Mouse (Mus musculus): ENCODE results near the gene Hoxb3. TPM values are rescaled to one million over a fixed set of nuclear protein-coding genes. Genes with fewer than 3 reads are reported as not detected.

Gene Hoxb3
- polyA plus RNA-seq (2015; fragmentation: Nextera tagmentation; extraction: Ambion mirVana) = 3.9 and 4.2 TPM in 2 replicates

GRCm38 (mm10) chr11:96323154-96323553, at the start of gene Hoxb3:
Hoxb3 (plus strand) TSS chr11:96323326.
- Histone ChIP-seq H3K36me3 (ENCODE audit: insufficient read depth, low read length) (peaks cover 13% of the 10 kb centered on the region; the same call in 1 of the 2 replicates), H3K4me3 (replicated peaks; ENCODE audit: low read depth, low read length) (peak within 1 kb of the TSS; percentile 22), H3K27ac (peak within 1 kb of the TSS; percentile 99), H3K9ac (ENCODE audit: low read depth, low read length) (peak within 1 kb of the TSS; percentile 88), H3K9me3 (replicated peaks; ENCODE audit: low read length) (no peaks in the 10 kb centered on the region), H3K4me1 (replicated peaks; ENCODE audit: insufficient read depth, low read length) (peaks cover 50% of the 10 kb centered on the region), H3K4me2 (ENCODE audit: low read length) (peak within 1 kb of the TSS; percentile 96), H3K27me3 (ENCODE audit: insufficient read depth, low read length) (no peaks in the 10 kb centered on the region)
- no peak for ATAC-seq (replicated peaks; ENCODE audit: low FRiP score, low read depth)
- no peak for DNase-seq (ENCODE audit: low spot score)
- 24% methylated on average over 10 of the region's 10 CpGs for WGBS
- TF ChIP-seq CTCF (IDR thresholded peaks at IDR 0.05; ENCODE audit: low read depth) = no peak

- Histone ChIP-seq H3K4me3 (replicated peaks; ENCODE audit: low read depth, low read length) (no peak overlapping the region), H3K9me3 (replicated peaks; ENCODE audit: low read length) (no peaks in the 10 kb centered on the region), H3K4me1 (replicated peaks; ENCODE audit: insufficient read depth, low read length) (peaks cover 25% of the 10 kb centered on the region), H3K27me3 (ENCODE audit: insufficient read depth, low read length) (no peaks in the 10 kb centered on the region), H3K36me3 (ENCODE audit: insufficient read depth, low read length) (no peaks in the 10 kb centered on the region), H3K27ac (no peak overlapping the region), H3K9ac (ENCODE audit: low read depth, low read length) (no peak overlapping the region), H3K4me2 (ENCODE audit: low read length) (peak overlapping the region; percentile 66; the same call in 1 of the 2 replicates)
- DNase-seq (ENCODE audit: low spot score) (no peak), ATAC-seq (replicated peaks; ENCODE audit: low FRiP score, low read depth) (no peak)
- 40% methylated on average over 10 of the region's 10 CpGs for WGBS
- no peak for TF ChIP-seq CTCF (IDR thresholded peaks at IDR 0.05; ENCODE audit: low read depth)
These were observed 48.7 kb upstream of the Hoxb3 start for GRCm38 (mm10) chr11:96274428-96274827.

- 30% methylated on average over 4 of the region's 4 CpGs for WGBS
- H3K9me3 ChIP-seq (replicated peaks; ENCODE audit: low read length) = no peaks in the 10 kb centered on the region
- no peak for ATAC-seq (replicated peaks; ENCODE audit: low FRiP score, low read depth)
- no peak overlapping the region for H3K4me2 ChIP-seq (ENCODE audit: low read length)
- no peaks in the 10 kb centered on the region for H3K27me3 ChIP-seq (ENCODE audit: insufficient read depth, low read length)
- peak; percentile 37 for DNase-seq (ENCODE audit: low spot score)
- peaks cover 17% of the 10 kb centered on the region; the same call in 1 of the 2 replicates for H3K4me1 ChIP-seq (replicated peaks; ENCODE audit: insufficient read depth, low read length)
- 0 out of 2 replicates have a peak overlapping the region, but pooled peaks have one; percentile 9 for H3K27ac ChIP-seq
- H3K36me3 ChIP-seq (ENCODE audit: insufficient read depth, low read length) = no peaks in the 10 kb centered on the region
- H3K9ac ChIP-seq (ENCODE audit: low read depth, low read length) = no peak overlapping the region
- H3K4me3 ChIP-seq (replicated peaks; ENCODE audit: low read depth, low read length) = no peak overlapping the region
- no peak for TF ChIP-seq CTCF (IDR thresholded peaks at IDR 0.05; ENCODE audit: low read depth)
These were observed 47.2 kb upstream of the Hoxb3 start for GRCm38 (mm10) chr11:96275896-96276295.

- H3K27me3 ChIP-seq (ENCODE audit: insufficient read depth, low read length) = no peaks in the 10 kb centered on the region
- ATAC-seq (replicated peaks; ENCODE audit: low FRiP score, low read depth) = no peak
- H3K4me1 ChIP-seq (replicated peaks; ENCODE audit: insufficient read depth, low read length) = peaks cover 22% of the 10 kb centered on the region; the same call in 1 of the 2 replicates
- H3K9ac ChIP-seq (ENCODE audit: low read depth, low read length) = peak overlapping the region; percentile 48
- H3K9me3 ChIP-seq (replicated peaks; ENCODE audit: low read length) = no peaks in the 10 kb centered on the region
- H3K27ac ChIP-seq = peak overlapping the region; percentile 74
- TF ChIP-seq CTCF (IDR thresholded peaks at IDR 0.05; ENCODE audit: low read depth) = no peak
- H3K4me2 ChIP-seq (ENCODE audit: low read length) = peak overlapping the region; percentile 96
- peak; percentile 67 for DNase-seq (ENCODE audit: low spot score)
- no peaks in the 10 kb centered on the region for H3K36me3 ChIP-seq (ENCODE audit: insufficient read depth, low read length)
- WGBS = 5% methylated on average over 35 of the region's 35 CpGs
- H3K4me3 ChIP-seq (replicated peaks; ENCODE audit: low read depth, low read length) = peak overlapping the region; percentile 33
These were observed 45.7 kb upstream of the Hoxb3 start for GRCm38 (mm10) chr11:96277151-96278044.

- H3K4me3 ChIP-seq (replicated peaks; ENCODE audit: low read depth, low read length) = peak overlapping the region; percentile 33; the same call in 1 of the 2 replicates
- no peak for TF ChIP-seq CTCF (IDR thresholded peaks at IDR 0.05; ENCODE audit: low read depth)
- DNase-seq (ENCODE audit: low spot score) = no peak
- H3K4me2 ChIP-seq (ENCODE audit: low read length) = peak overlapping the region; percentile 96
- H3K36me3 ChIP-seq (ENCODE audit: insufficient read depth, low read length) = no peaks in the 10 kb centered on the region
- H3K9me3 ChIP-seq (replicated peaks; ENCODE audit: low read length) = no peaks in the 10 kb centered on the region
- H3K9ac ChIP-seq (ENCODE audit: low read depth, low read length) = peak overlapping the region; percentile 48; the same call in 1 of the 2 replicates
- ATAC-seq (replicated peaks; ENCODE audit: low FRiP score, low read depth) = no peak
- 8% methylated on average over 14 of the region's 14 CpGs for WGBS
- peak overlapping the region; percentile 74; the same call in 1 of the 2 replicates for H3K27ac ChIP-seq
- no peaks in the 10 kb centered on the region for H3K27me3 ChIP-seq (ENCODE audit: insufficient read depth, low read length)
- peaks cover 22% of the 10 kb centered on the region; the same call in 1 of the 2 replicates for H3K4me1 ChIP-seq (replicated peaks; ENCODE audit: insufficient read depth, low read length)
These were observed 44.8 kb upstream of the Hoxb3 start for GRCm38 (mm10) chr11:96278324-96278723.

- Histone ChIP-seq H3K36me3 (ENCODE audit: insufficient read depth, low read length) (no peaks in the 10 kb centered on the region), H3K9ac (ENCODE audit: low read depth, low read length) (peak overlapping the region; percentile 98), H3K4me2 (ENCODE audit: low read length) (peak overlapping the region; percentile 96), H3K27me3 (ENCODE audit: insufficient read depth, low read length) (no peaks in the 10 kb centered on the region), H3K4me1 (replicated peaks; ENCODE audit: insufficient read depth, low read length) (peaks cover 22% of the 10 kb centered on the region; the same call in 1 of the 2 replicates), H3K27ac (peak overlapping the region; percentile 74; the same call in 1 of the 2 replicates), H3K9me3 (replicated peaks; ENCODE audit: low read length) (no peaks in the 10 kb centered on the region), H3K4me3 (replicated peaks; ENCODE audit: low read depth, low read length) (peak overlapping the region; percentile 33; the same call in 1 of the 2 replicates)
- 0 out of 2 replicates have a peak, but pooled peaks have one; percentile 47 for ATAC-seq (replicated peaks; ENCODE audit: low FRiP score, low read depth)
- under 1% methylated on average over 9 of the region's 9 CpGs for WGBS
- peak; percentile 93 for TF ChIP-seq CTCF (IDR thresholded peaks at IDR 0.05; ENCODE audit: low read depth)
- DNase-seq (ENCODE audit: low spot score) = peak; percentile 95
These were observed 44.4 kb upstream of the Hoxb3 start for GRCm38 (mm10) chr11:96278773-96279172.

All from kidney, postnatal 0 days (tissue).